Mouse (Mus musculus) neural tube, embryonic 11.5 days (tissue): ENCODE measurements around the gene Xylt1. TPM values are rescaled to one million over a fixed set of nuclear protein-coding genes. Genes with fewer than 3 reads are reported as not detected.

Experiments used
- ATAC-seq: fragments of 200-750 bp; cut with Nextera tagmentation; 2 replicates; pipeline ENCODE4 v1.8.0; 2017; ENCODE audit warnings: moderate number of reproducible peaks, mild to moderate bottlenecking, moderate TSS enrichment, moderate library complexity; ENCODE audit not compliant: insufficient read depth, low FRiP score, low TSS enrichment
- DNase-seq: peaks from one replicate; pipeline ENCODE4 v3.0.0-alpha.2; 2015; ENCODE audit warnings: low spot score
- H3K27ac ChIP-seq: fragments of 300-500 bp; sonication (generic); 2 replicates; pipeline ENCODE4 v1.5.1; 2014; ENCODE audit warnings: low read depth, mild to moderate bottlenecking, low read length
- H3K27me3 ChIP-seq: fragments of 300-500 bp; sonication (generic); 2 replicates; pipeline ENCODE4 v1.6.1; 2014; ENCODE audit warnings: mild to moderate bottlenecking, low read length, mixed read lengths; ENCODE audit not compliant: control insufficient read depth, insufficient read depth
- H3K36me3 ChIP-seq: fragments of 300-500 bp; sonication (generic); 2 replicates; pipeline ENCODE4 v1.6.1; 2014; ENCODE audit warnings: mild to moderate bottlenecking, low read length, moderate library complexity, mixed read lengths; ENCODE audit not compliant: control insufficient read depth, insufficient read depth
- H3K4me1 ChIP-seq: fragments of 300-500 bp; sonication (generic); 2 replicates; pipeline ENCODE4 v1.6.1; 2014; ENCODE audit warnings: low read length, mixed read lengths; ENCODE audit not compliant: control insufficient read depth, insufficient read depth
- H3K4me2 ChIP-seq: fragments of 300-500 bp; sonication (generic); 2 replicates; pipeline ENCODE4 v1.6.1; 2014; ENCODE audit warnings: low read depth, mild to moderate bottlenecking, moderate library complexity
- H3K4me3 ChIP-seq: fragments of 300-500 bp; sonication (generic); 2 replicates; pipeline ENCODE4 v1.5.1; 2014; ENCODE audit warnings: low read depth, low read length
- H3K9ac ChIP-seq: fragments of 300-500 bp; sonication (generic); 2 replicates; pipeline ENCODE4 v1.6.1; 2014; ENCODE audit warnings: mild to moderate bottlenecking, low read length
- H3K9me3 ChIP-seq: fragments of 300-500 bp; sonication (generic); 2 replicates; pipeline ENCODE4 v1.6.1; 2016; ENCODE audit warnings: low read length; ENCODE audit not compliant: control insufficient read depth
- WGBS: fragments of 180-500 bp; shearing (Covaris S2); extraction: QIAGEN DNeasy Blood & Tissue Kit; methylation state at CpG from one replicate; pipeline ENCODE4 v1.1.7; 2014; 5-methylcytosine and 5-hydroxymethylcytosine counted together
- polyA plus RNA-seq: library from polyadenylated mRNA; unstranded; fragments of >200 nt; fragmentation: Nextera tagmentation; extraction: Ambion mirVana; gene quantifications from 2 replicates; pipeline ENCODE4 v1.2.1, GENCODE M21; 2014

Xylt1 gene
- polyA plus RNA-seq, 1 experiment from 2014 or later = 1.6 TPM

DNA sequence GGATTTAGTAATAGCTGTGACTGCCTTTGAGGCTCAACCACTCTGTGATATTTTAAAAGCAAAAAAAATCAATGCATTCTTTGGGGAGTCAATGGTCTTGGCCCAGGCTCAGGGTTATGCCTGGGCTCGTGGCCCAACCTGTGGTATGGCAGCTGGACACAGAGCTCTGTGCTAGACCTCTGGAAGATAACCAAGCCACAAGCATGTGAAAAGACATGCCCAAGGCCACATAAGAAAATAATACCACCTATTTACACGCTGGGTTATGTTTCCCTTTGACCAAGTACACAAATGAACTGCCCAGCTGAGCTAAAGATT is 106.4 kb downstream of the Xylt1 start:
- Histone ChIP-seq H3K27me3 (no peaks in the 10 kb centered on the region), H3K4me1 (no peaks in the 10 kb centered on the region), H3K27ac (no peak overlapping the region), H3K36me3 (no peaks in the 10 kb centered on the region), H3K9ac (no peak overlapping the region), H3K4me2 (no peak overlapping the region), H3K9me3 (no peaks in the 10 kb centered on the region), H3K4me3 (no peak overlapping the region)
- DNase-seq (no peak), ATAC-seq (no peak)
- 84% methylated on average over 2 of the region's 2 CpGs for WGBS

DNA sequence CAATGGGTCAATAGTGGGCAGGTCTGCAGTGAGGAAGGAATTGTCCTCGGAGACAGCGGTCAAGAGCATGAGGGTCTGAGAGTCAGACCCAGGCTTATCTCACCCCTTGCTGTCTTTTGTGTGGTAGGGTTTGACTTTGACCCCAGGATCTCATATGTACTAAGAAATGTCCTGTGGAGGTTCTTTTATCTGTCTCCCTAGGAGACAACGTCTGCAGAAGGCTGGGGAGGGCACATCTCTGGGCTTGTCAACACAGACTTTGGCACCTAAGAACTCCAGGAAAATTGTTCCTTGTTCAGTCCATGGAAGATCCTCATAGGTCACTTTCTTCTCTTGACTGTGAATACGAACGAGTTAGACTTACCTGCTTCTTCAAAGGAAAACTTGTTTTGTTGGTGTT is 109.2 kb downstream of the Xylt1 start:
- H3K9ac ChIP-seq = no peak overlapping the region
- no peak for DNase-seq
- no peaks in the 10 kb centered on the region for H3K9me3 ChIP-seq
- no peaks in the 10 kb centered on the region for H3K36me3 ChIP-seq
- no peaks in the 10 kb centered on the region for H3K27me3 ChIP-seq
- WGBS = 82% methylated on average over 5 of the region's 5 CpGs
- no peak for ATAC-seq
- H3K4me2 ChIP-seq = no peak overlapping the region
- H3K4me1 ChIP-seq = no peaks in the 10 kb centered on the region
- H3K4me3 ChIP-seq = no peak overlapping the region
- H3K27ac ChIP-seq = no peak overlapping the region

DNA sequence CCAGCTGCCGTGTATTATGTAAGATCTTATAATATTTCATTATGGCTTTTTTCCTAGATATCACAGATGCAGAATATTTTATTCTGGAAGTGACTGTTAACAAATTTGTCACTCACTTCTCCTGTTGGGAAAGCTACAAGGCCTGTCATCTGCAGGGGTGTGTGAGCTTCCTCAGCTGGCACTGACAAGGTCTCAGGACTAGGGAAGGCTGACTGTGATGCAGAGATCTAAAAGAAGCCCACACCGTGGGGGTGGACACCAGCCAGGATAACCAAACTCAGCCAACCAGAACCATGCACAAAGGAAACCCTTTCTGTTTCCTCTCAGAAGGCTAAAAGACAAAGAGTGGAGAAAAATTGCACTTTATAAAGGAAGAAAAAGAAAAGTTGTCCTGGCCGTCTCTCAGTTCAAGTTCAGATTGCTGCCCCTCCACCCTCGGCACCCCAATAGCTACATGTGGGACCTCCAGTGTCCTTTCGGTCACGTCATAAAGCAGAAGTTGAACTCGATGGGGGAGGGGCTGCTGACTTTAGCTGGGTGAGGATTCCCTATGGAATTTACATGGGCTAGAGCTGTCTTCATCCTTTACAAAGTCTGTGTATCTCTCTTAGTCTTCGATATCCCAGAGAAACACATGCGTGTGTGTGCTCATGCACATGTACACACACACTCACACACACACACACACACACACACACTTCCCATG is 109.9 kb downstream of the Xylt1 start:
- H3K27ac ChIP-seq = no peak overlapping the region
- ATAC-seq (no peak), DNase-seq (no peak)
- no peaks in the 10 kb centered on the region for H3K4me1 ChIP-seq
- no peaks in the 10 kb centered on the region for H3K36me3 ChIP-seq
- WGBS = 75% methylated on average over 9 of the region's 9 CpGs
- no peaks in the 10 kb centered on the region for H3K27me3 ChIP-seq
- H3K4me2 ChIP-seq = no peak overlapping the region
- no peaks in the 10 kb centered on the region for H3K9me3 ChIP-seq
- H3K9ac ChIP-seq = no peak overlapping the region
- no peak overlapping the region for H3K4me3 ChIP-seq

DNA sequence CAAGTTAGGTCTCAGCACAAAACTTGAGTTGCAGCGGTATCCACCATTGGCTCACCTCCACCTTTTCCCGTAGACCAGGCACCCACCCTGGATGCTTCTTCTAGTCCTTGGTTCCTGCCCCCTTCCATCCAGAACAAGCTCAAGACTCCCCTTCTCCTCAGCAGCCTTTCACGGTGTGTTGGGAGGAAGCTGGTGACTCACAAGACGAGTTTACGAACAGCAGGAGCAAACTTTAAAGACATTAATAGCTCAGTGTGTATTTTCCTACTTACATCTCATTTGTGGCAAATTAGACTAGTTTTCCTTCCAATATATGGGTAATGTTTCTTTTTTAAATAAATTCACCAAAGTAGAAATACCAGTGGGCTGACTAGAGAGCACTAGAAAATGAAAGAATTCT is 110.7 kb downstream of the Xylt1 start:
- H3K9me3 ChIP-seq = no peaks in the 10 kb centered on the region
- H3K4me1 ChIP-seq = no peaks in the 10 kb centered on the region
- no peaks in the 10 kb centered on the region for H3K36me3 ChIP-seq
- H3K9ac ChIP-seq = no peak overlapping the region
- no peak for ATAC-seq
- no peak overlapping the region for H3K4me3 ChIP-seq
- whole genome bisulfite sequencing = 83% methylated on average over 5 of the region's 5 CpGs
- no peak for DNase-seq
- H3K4me2 ChIP-seq = no peak overlapping the region
- H3K27ac ChIP-seq = no peak overlapping the region
- H3K27me3 ChIP-seq = no peaks in the 10 kb centered on the region

DNA sequence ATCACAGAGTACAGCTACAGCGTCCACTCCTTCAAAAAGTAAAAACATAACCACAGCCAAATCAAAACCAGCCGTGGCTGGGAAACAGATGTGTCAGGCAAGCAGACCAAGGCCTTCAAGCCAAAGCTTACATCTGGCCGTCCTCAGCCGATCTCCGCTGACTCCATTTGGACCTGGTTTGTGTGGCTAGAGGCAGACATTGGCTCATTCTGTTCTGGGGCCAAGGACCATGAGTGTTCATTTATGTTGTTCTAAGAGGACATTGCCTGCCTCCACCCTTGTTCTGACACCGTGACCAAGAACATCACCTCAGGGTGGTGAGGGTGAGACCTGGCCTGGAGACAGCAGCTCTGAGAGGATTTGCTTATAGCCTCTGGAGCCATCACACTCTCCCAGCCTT is 113.4 kb downstream of the Xylt1 start:
- Histone ChIP-seq H3K27me3 (no peaks in the 10 kb centered on the region), H3K27ac (no peak overlapping the region), H3K4me1 (no peaks in the 10 kb centered on the region), H3K36me3 (no peaks in the 10 kb centered on the region), H3K4me2 (no peak overlapping the region), H3K4me3 (no peak overlapping the region), H3K9ac (no peak overlapping the region), H3K9me3 (no peaks in the 10 kb centered on the region)
- no peak for DNase-seq
- no peak for ATAC-seq
- WGBS = 89% methylated on average over 6 of the region's 6 CpGs

DNA sequence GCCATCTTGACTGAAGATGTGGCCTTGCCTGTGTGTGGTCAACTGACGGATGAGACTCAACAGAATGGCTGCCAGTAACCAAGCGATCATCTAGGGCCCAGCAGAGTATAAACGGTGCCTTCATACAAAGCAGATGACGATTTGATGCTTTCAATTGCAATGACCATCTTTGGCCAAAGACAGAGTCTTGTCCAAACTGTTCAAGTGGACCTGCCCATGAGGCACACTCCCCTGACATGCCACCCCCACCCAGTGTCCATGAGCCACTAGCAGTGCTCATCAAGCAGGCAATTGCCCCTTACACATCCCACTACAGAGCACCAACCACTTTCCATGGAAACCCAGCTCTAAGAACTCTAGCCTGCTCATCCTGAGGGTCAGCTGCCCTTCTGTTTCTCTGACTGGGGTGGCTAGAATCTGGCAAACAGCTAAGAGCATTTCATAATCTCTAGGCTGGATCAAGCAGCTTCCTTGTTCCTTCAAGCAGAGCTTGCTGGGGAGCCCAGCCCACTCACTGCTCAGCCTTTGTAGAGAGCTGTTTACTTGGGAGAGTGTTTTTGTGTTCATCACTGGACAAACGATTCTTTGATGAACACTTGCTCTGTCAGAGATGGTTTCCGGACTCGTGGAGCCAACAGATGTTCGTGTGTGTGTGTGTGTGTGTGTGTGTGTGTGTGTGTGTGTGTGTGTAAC is 114.0 kb downstream of the Xylt1 start:
- Histone ChIP-seq H3K4me3 (no peak overlapping the region), H3K27me3 (no peaks in the 10 kb centered on the region), H3K9ac (no peak overlapping the region), H3K27ac (no peak overlapping the region), H3K4me2 (no peak overlapping the region), H3K36me3 (no peaks in the 10 kb centered on the region), H3K4me1 (no peaks in the 10 kb centered on the region), H3K9me3 (no peaks in the 10 kb centered on the region)
- WGBS = 79% methylated on average over 8 of the region's 8 CpGs
- ATAC-seq = no peak
- no peak for DNase-seq

DNA sequence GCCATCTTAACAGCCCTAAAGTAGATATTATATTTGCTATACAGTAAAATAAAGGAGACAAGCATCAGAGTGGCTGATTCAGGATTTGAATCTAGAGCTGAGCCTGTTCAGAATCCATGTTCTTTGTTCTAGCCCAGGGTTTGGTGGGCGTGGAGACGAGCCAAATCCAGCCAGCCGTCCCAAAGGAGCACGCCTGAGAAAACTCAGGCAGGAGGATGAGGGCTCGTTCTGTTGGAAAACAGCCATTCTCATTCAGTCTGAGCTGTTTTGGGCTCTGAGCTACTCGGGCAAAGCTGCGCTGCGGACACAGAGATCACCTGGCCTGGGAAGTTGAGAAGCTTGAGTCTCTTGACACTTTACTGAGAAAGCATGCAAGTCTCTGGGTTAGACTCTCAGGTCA is 115.0 kb downstream of the Xylt1 start:
- no peak for ATAC-seq
- H3K4me2 ChIP-seq = no peak overlapping the region
- 91% methylated on average over 8 of the region's 8 CpGs for WGBS
- H3K27me3 ChIP-seq = no peaks in the 10 kb centered on the region
- no peaks in the 10 kb centered on the region for H3K9me3 ChIP-seq
- H3K9ac ChIP-seq = no peak overlapping the region
- no peak for DNase-seq
- H3K36me3 ChIP-seq = no peaks in the 10 kb centered on the region
- no peaks in the 10 kb centered on the region for H3K4me1 ChIP-seq
- no peak overlapping the region for H3K27ac ChIP-seq
- H3K4me3 ChIP-seq = no peak overlapping the region

DNA sequence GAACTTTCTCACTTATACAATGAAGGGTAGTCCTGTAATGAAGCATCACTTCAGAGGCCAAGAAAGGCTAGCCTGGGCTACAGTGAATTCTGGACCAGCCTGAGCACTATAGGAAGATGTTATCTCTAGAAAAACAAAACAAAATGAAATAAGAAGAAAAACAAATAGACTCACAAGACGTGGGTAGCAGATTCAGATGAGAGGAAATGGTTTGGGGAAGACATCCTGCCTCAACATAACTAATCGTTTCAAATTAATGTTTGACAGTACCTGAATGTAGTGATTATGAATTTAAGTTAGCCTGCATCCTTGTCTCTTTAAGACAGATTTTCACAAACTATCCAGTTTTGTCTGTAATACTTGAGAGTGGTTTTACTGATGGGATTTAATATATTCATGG is 117.4 kb downstream of the Xylt1 start:
- no peak overlapping the region for H3K4me2 ChIP-seq
- 79% methylated on average over 2 of the region's 2 CpGs for WGBS
- ATAC-seq = no peak
- H3K4me1 ChIP-seq = no peaks in the 10 kb centered on the region
- no peaks in the 10 kb centered on the region for H3K27me3 ChIP-seq
- no peak overlapping the region for H3K9ac ChIP-seq
- no peak overlapping the region for H3K27ac ChIP-seq
- no peaks in the 10 kb centered on the region for H3K9me3 ChIP-seq
- H3K4me3 ChIP-seq = no peak overlapping the region
- no peak for DNase-seq
- H3K36me3 ChIP-seq = no peaks in the 10 kb centered on the region
